32 mouse cellular contexts compared by ENCODE assay signal in genomic region chr6:138069921-138070320, GRCm38 (mm10). TPM values are rescaled to one million over a fixed set of nuclear protein-coding genes. Genes with fewer than 3 reads are reported as not detected.
DNase-seq lines count a peak whose midpoint lies in the region; ATAC-seq and TF ChIP-seq lines count a peak whose summit lies in the region.
"Had no signal": no experiment of that assay in that cellular context is flagged by ENCODE, and none has a peak within 500 bp of the region (broad histone marks: within the 10 kb centered on the region; RNA-seq: fewer than 3 reads in every experiment).

No protein-coding gene starts in this region.

- H3K9me3 ChIP-seq in forebrain, embryonic 14.5 days (replicated peaks; ENCODE audit: control insufficient read depth, low read length): no peaks in the 10 kb centered on the region
- no peaks in the 10 kb centered on the region for H3K9me3 ChIP-seq in forebrain, embryonic 11.5 days (ENCODE audit: control insufficient read depth, low read length)
- H3K9me3 ChIP-seq: embryonic facial prominence, embryonic 15.5 days; hindbrain, embryonic 15.5 days; neural tube, embryonic 15.5 days had no signal

- intact Hi-C loops in left cerebral cortex, postnatal 14 days (cut with DNase I): no loop called here

- no peak overlapping the region for H3K9ac ChIP-seq in forebrain, embryonic 14.5 days (ENCODE audit: low read length)
- no peak overlapping the region for H3K9ac ChIP-seq in forebrain, embryonic 11.5 days (ENCODE audit: low read length)
- H3K9ac ChIP-seq: embryonic facial prominence, embryonic 15.5 days; hindbrain, embryonic 15.5 days; liver, postnatal 0 days; neural tube, embryonic 15.5 days had no signal

- no peaks in the 10 kb centered on the region for H3K36me3 ChIP-seq in forebrain, embryonic 14.5 days (ENCODE audit: control insufficient read depth, insufficient read depth, low read length)
- H3K36me3 ChIP-seq in forebrain, embryonic 11.5 days (ENCODE audit: control insufficient read depth, insufficient read depth, low read length): no peaks in the 10 kb centered on the region
- H3K36me3 ChIP-seq: embryonic facial prominence, embryonic 15.5 days; G1E; hindbrain, embryonic 15.5 days; neural tube, embryonic 15.5 days had no signal

- H3K27ac ChIP-seq in forebrain, embryonic 14.5 days (ENCODE audit: low read depth, low read length): no peak overlapping the region
- H3K27ac ChIP-seq in forebrain, embryonic 11.5 days (ENCODE audit: low read depth, low read length): no peak overlapping the region
- H3K27ac ChIP-seq: embryonic facial prominence, embryonic 15.5 days; hindbrain, embryonic 15.5 days; kidney, postnatal 0 days; left cerebral cortex, adult 2 months; neural tube, embryonic 15.5 days had no signal

- no peaks in the 10 kb centered on the region for H3K27me3 ChIP-seq in forebrain, embryonic 14.5 days (replicated peaks; ENCODE audit: control insufficient read depth, insufficient read depth, low read length)
- no peaks in the 10 kb centered on the region for H3K27me3 ChIP-seq in forebrain, embryonic 11.5 days (ENCODE audit: control insufficient read depth, insufficient read depth, low read length)
- H3K27me3 ChIP-seq: CH12.LX; embryonic facial prominence, embryonic 15.5 days; hindbrain, embryonic 15.5 days; neural tube, embryonic 15.5 days; Patski had no signal

- no peak for TF ChIP-seq POLR2A in brain, embryonic 14.5 days (IDR thresholded peaks at IDR 0.05; ENCODE audit: borderline replicate concordance, extremely low read depth, insufficient read depth, insufficient read length, poor library complexity, severe bottlenecking)

- peak; percentile 61 for DNase-seq in forebrain, embryonic 14.5 days (ENCODE audit: low spot score)
- no peak for DNase-seq in forebrain, embryonic 11.5 days (ENCODE audit: low spot score)
- DNase-seq in left cerebral cortex, postnatal 14 days (ENCODE audit: low spot score in 2 of 2): peak; percentile 22 to 36
- no peak for DNase-seq in left cerebral cortex, adult 11 months (ENCODE audit: low spot score)
- peak; percentile 55 for DNase-seq in brain, embryonic 14.5 days (ENCODE audit: low read depth)
- DNase-seq in frontal cortex, postnatal 10 days (ENCODE audit: low spot score in 2 of 2): peak; percentile 10 to 11
- no peak for DNase-seq in adipocyte (ENCODE audit: low spot score)
- DNase-seq: adrenal gland, adult 2 months; cerebellum, adult 2 months; kidney, adult 2 months; liver, postnatal 0 days; thymus, postnatal 4 days had no signal

- no peak overlapping the region for H3K4me2 ChIP-seq in forebrain, embryonic 14.5 days (ENCODE audit: low read length)
- no peak overlapping the region for H3K4me2 ChIP-seq in forebrain, embryonic 11.5 days (ENCODE audit: low read depth, low read length, severe bottlenecking)
- H3K4me2 ChIP-seq: embryonic facial prominence, embryonic 15.5 days; heart, embryonic 11.5 days; hindbrain, embryonic 15.5 days; liver, embryonic 11.5 days; midbrain, embryonic 11.5 days; neural tube, embryonic 15.5 days had no signal

- TF ChIP-seq CTCF in brain, embryonic 14.5 days (IDR thresholded peaks at IDR 0.05; ENCODE audit: borderline replicate concordance, extremely low read depth, insufficient read depth, insufficient read length): no peak

- ATAC-seq in forebrain, embryonic 14.5 days: peak; percentile 18; the same call in 1 of the 2 replicates
- no peak for ATAC-seq in forebrain, embryonic 11.5 days (replicated peaks; ENCODE audit: low FRiP score)
- ATAC-seq in CD4-positive, CD25-positive, alpha-beta regulatory T cell, adult 4 months: no peak
- ATAC-seq: liver, postnatal 0 days; lung, postnatal 0 days; Patski had no signal

- WGBS in forebrain, embryonic 14.5 days: 86% methylated on average over 10 of the region's 10 CpGs
- WGBS in forebrain, embryonic 11.5 days: 93% methylated on average over 10 of the region's 10 CpGs

- H3K4me1 ChIP-seq in forebrain, embryonic 14.5 days (ENCODE audit: control insufficient read depth, insufficient read depth, low read length): no peaks in the 10 kb centered on the region
- H3K4me1 ChIP-seq in forebrain, embryonic 11.5 days (replicated peaks; ENCODE audit: control insufficient read depth, insufficient read depth, low read length): no peaks in the 10 kb centered on the region; the same call in 1 of the 2 replicates
- H3K4me1 ChIP-seq: embryonic facial prominence, embryonic 15.5 days; hindbrain, embryonic 15.5 days; neural tube, embryonic 15.5 days had no signal

- no peak overlapping the region for H3K4me3 ChIP-seq in forebrain, embryonic 14.5 days (ENCODE audit: low read depth, low read length)
- H3K4me3 ChIP-seq in forebrain, embryonic 11.5 days (ENCODE audit: low read depth, low read length): no peak overlapping the region
- H3K4me3 ChIP-seq: embryonic facial prominence, embryonic 15.5 days; hindbrain, embryonic 15.5 days; left cerebral cortex, adult 2 months; neural tube, embryonic 15.5 days had no signal

RNA-seq across cellular contexts. Expression of gene Slc15a5, which starts 9.8 kb away (rescaled TPM):
- not detected in 2 replicates for polyA plus RNA-seq in forebrain, embryonic 14.5 days (2014; fragmentation: Nextera tagmentation; extraction: Ambion mirVana)
- not detected in 2 replicates for polyA plus RNA-seq in forebrain, embryonic 11.5 days (2014; fragmentation: Nextera tagmentation; extraction: Ambion mirVana)
- total RNA-seq in left cerebral cortex, postnatal 14 days (2021): under 1 TPM; 0.17 to 0.86 TPM
- not detected in 2 replicates for polyA plus RNA-seq in brain, embryonic 14.5 days (2012; rRNA removed)
- not detected for polyA plus RNA-seq in CD4-positive, CD25-positive, alpha-beta regulatory T cell, adult 4 months (2017; shearing (Covaris generic))
- total RNA-seq: CH12.LX; common myeloid progenitor, adult 5-6 weeks; granulocyte monocyte progenitor cell, adult 5-6 weeks; hematopoietic stem cell, adult 5-6 weeks had no signal
- polyA plus RNA-seq: cerebellum, adult 2 months; G1E; hindbrain, embryonic 15.5 days; intestine, embryonic 14.5 days; kidney, adult 2 months; large intestine, adult 2 months; limb, embryonic 11.5 days; liver, embryonic 11.5 days; liver, postnatal 0 days; lung, postnatal 0 days; midbrain, embryonic 11.5 days; Patski; spleen, adult 2 months had no signal

Comparison
In these comparisons a context has a peak if more than half of its experiments do, and no peak if none do; other contexts are left out.
1. DNase-seq: peak in forebrain, embryonic 14.5 days (single experiment), left cerebral cortex, postnatal 14 days (2 of 2), brain, embryonic 14.5 days (single experiment) and frontal cortex, postnatal 10 days (2 of 2); none in forebrain, embryonic 11.5 days (single experiment), left cerebral cortex, adult 11 months (single experiment) and adipocyte (single experiment).